Mouse (Mus musculus) forebrain, embryonic 13.5 days (tissue): ENCODE results near the gene Prrg2. TPM values are rescaled to one million over a fixed set of nuclear protein-coding genes. Genes with fewer than 3 reads are reported as not detected.
"Not testable (repeated sequence)": the region's sequence is repeated elsewhere in the genome, so short reads cannot be mapped to it uniquely, and the experiment has no call there.

Experiments
- ATAC-seq: fragments of 200-750 bp; cut with Nextera tagmentation; 2 replicates; pipeline ENCODE4 v1.8.0; 2017
- H3K27ac ChIP-seq: fragments of 300-500 bp; sonication (generic); 2 replicates; pipeline ENCODE4 v1.5.1; 2015; ENCODE audit warnings: inconsistent platforms, mild to moderate bottlenecking, moderate library complexity
- H3K27me3 ChIP-seq: fragments of 300-500 bp; sonication (generic); 2 replicates; pipeline ENCODE4 v1.6.1; 2015; ENCODE audit warnings: mild to moderate bottlenecking, inconsistent platforms
- H3K36me3 ChIP-seq: fragments of 300-500 bp; sonication (generic); 2 replicates; pipeline ENCODE4 v1.6.1; 2015; ENCODE audit warnings: mild to moderate bottlenecking, inconsistent platforms; ENCODE audit not compliant: poor library complexity, severe bottlenecking
- H3K4me1 ChIP-seq: fragments of 300-500 bp; sonication (generic); 2 replicates; pipeline ENCODE4 v1.6.1; 2015; ENCODE audit warnings: inconsistent platforms
- H3K4me2 ChIP-seq: fragments of 300-500 bp; sonication (generic); 2 replicates; pipeline ENCODE4 v1.6.1; 2015; ENCODE audit warnings: inconsistent platforms, mild to moderate bottlenecking, moderate library complexity
- H3K4me3 ChIP-seq: fragments of 300-500 bp; sonication (generic); 2 replicates; pipeline ENCODE4 v1.5.1; 2015; ENCODE audit warnings: mild to moderate bottlenecking, inconsistent platforms
- H3K9ac ChIP-seq: fragments of 300-500 bp; sonication (generic); 2 replicates; pipeline ENCODE4 v1.6.1; 2015; ENCODE audit warnings: mild to moderate bottlenecking, inconsistent platforms
- H3K9me3 ChIP-seq: fragments of 300-500 bp; sonication (generic); replicated peaks from 2 replicates; pipeline ENCODE4 v1.6.1; 2016; ENCODE audit warnings: inconsistent platforms
- WGBS: fragments of 180-500 bp; shearing (Covaris S2); methylation state at CpG from one replicate; pipeline ENCODE4 v1.1.7; 2015; 5-methylcytosine and 5-hydroxymethylcytosine counted together
- polyA plus RNA-seq: library from polyadenylated mRNA; unstranded; fragments of >200 nt; fragmentation: Nextera tagmentation; extraction: Ambion mirVana; gene quantifications from 2 replicates; pipeline ENCODE4 v1.2.1, GENCODE M21; 2015

Gene Prrg2
- polyA plus RNA-seq, 1 experiment from 2014 or later, result 14.8 TPM

- WGBS, result 54% methylated on average over 6 of the region's 6 CpGs
- no peak overlapping the region for H3K4me3 ChIP-seq
- no peak for ATAC-seq
These were observed 35.0 kb upstream of the Prrg2 start for GRCm38 (mm10) chr7:45097479-45097878.

DNA sequence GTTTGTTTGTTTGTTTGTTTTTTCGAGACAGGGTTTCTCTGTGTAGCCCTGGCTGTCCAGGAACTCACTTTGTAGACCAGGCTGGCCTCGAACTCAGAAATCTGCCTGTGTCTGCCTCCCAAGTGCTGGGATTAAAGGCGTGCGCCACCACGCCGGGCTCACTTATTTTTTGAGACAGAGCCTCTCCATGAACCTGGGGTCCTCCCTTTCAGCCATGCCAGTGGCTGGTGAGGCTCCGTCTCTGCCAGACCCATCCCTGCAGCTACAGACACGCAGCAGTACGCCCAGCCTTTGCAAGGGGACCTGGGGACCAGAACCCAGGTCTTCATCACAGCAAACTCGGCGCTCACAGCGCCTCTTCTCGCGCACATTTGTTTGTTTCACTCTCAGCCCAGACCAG, 33.5 kb upstream of the Prrg2 start:
- ATAC-seq, H3K9ac ChIP-seq, H3K27ac ChIP-seq, H3K27me3 ChIP-seq, H3K4me3 ChIP-seq, H3K4me2 ChIP-seq, H3K9me3 ChIP-seq, H3K36me3 ChIP-seq: not testable (repeated sequence)
- peaks cover 17% of the 10 kb centered on the region for H3K4me1 ChIP-seq
- WGBS, result 90% methylated on average over 14 of the region's 14 CpGs

More at GRCm38 (mm10) chr7:45097479-45097878, 35.0 kb upstream of the Prrg2 start:
- Histone ChIP-seq H3K36me3 (no peaks in the 10 kb centered on the region), H3K9ac (no peak overlapping the region), H3K4me2 (no peak overlapping the region), H3K27me3 (no peaks in the 10 kb centered on the region), H3K27ac (no peak overlapping the region), H3K9me3 (no peaks in the 10 kb centered on the region), H3K4me1 (peaks cover 6% of the 10 kb centered on the region; the same call in 1 of the 2 replicates)

GRCm38 (mm10) chr7:45095367-45095766, 32.9 kb upstream of the Prrg2 start:
- no peak overlapping the region for H3K27ac ChIP-seq
- ATAC-seq, result no peak
- no peaks in the 10 kb centered on the region for H3K36me3 ChIP-seq
- H3K4me2 ChIP-seq, result no peak overlapping the region
- no peak overlapping the region for H3K4me3 ChIP-seq
- 87% methylated on average over 6 of the region's 6 CpGs for WGBS
- no peaks in the 10 kb centered on the region for H3K27me3 ChIP-seq
- H3K4me1 ChIP-seq, result peaks cover 19% of the 10 kb centered on the region
- no peak overlapping the region for H3K9ac ChIP-seq
- H3K9me3 ChIP-seq, result no peaks in the 10 kb centered on the region

DNA sequence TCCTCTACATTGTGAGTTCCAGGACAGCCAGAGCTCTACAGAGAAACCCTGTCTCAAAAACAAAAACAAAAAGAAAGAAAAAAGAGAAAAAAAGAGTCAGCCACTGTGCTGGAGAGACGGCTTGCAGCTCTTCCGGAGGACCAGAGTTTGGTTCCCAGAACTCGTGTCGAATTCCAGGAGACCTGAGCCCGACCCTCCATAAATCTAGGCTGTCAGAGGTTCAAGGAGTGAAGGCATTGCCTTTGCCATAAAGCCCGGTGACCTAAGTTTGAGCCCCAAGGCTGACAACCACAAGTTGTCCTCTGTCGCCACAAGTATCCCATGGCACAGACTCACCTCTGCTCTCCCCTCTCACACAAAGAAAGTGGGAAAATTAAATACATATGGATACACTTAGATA, 31.6 kb upstream of the Prrg2 start:
- WGBS, result 80% methylated on average over 7 of the region's 7 CpGs
- ATAC-seq, result no peak

DNA sequence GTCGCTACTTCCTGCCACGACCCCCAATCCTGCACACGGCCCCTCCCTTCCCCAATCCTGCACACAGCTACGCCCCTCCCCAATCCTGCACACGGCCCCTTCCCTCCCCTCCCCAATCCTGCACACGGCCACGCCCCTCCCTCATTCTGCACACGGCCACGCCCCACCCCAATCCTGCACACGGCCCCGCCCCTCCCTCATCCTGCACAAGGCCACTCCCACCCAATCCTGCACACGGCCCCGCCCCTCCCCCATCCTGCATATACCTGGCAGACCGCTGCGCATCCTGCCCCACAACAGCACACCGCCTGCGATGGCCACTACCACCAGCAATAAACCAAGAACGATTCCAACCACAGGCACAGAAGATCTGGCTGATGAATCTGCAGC, 31.0 kb upstream of the Prrg2 start:
- no peak overlapping the region for H3K27ac ChIP-seq
- H3K9me3 ChIP-seq, result no peaks in the 10 kb centered on the region
- 37% methylated on average over 18 of the region's 18 CpGs for WGBS
- no peaks in the 10 kb centered on the region for H3K27me3 ChIP-seq
- no peak for ATAC-seq
- H3K36me3 ChIP-seq, result peaks cover 1% of the 10 kb centered on the region; the same call in 1 of the 2 replicates
- no peak overlapping the region for H3K4me2 ChIP-seq
- H3K4me1 ChIP-seq, result peaks cover 19% of the 10 kb centered on the region
- no peak overlapping the region for H3K9ac ChIP-seq
- H3K4me3 ChIP-seq, result no peak overlapping the region

More for the DNA sequence above, 31.6 kb upstream of the Prrg2 start:
- Histone ChIP-seq H3K4me1 (peaks cover 19% of the 10 kb centered on the region), H3K4me2 (no peak overlapping the region), H3K9me3 (no peaks in the 10 kb centered on the region), H3K27ac (no peak overlapping the region), H3K9ac (no peak overlapping the region), H3K36me3 (no peaks in the 10 kb centered on the region), H3K27me3 (no peaks in the 10 kb centered on the region), H3K4me3 (no peak overlapping the region)

- Histone ChIP-seq H3K4me2 (no peak overlapping the region), H3K36me3 (peaks cover 7% of the 10 kb centered on the region; the same call in 1 of the 2 replicates), H3K27ac (no peak overlapping the region), H3K27me3 (no peaks in the 10 kb centered on the region), H3K9ac (no peak overlapping the region), H3K4me1 (peaks cover 19% of the 10 kb centered on the region), H3K4me3 (no peak overlapping the region), H3K9me3 (no peaks in the 10 kb centered on the region)
- WGBS, result 67% methylated on average over 12 of the region's 12 CpGs
- no peak for ATAC-seq
These were observed 30.5 kb upstream of the Prrg2 start for GRCm38 (mm10) chr7:45092828-45093515.

DNA sequence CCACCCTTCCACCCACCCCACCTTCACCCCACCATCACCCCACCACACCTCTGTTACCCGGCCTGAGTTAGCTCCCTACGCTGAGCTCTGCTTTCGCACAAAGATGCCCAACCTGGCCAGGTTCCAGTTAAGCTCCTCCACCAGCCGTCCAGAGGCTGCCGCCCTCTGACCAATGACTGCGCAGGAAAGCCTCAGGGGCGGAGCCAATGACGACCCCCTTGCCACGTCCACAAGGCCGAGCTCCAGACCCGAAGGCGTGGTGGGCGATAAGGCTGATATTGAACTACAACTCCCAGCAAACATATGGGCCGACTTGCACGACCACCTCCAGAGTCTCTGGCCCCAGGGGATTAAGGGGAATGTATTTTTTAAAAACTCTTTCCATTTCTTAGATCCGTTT, 29.6 kb upstream of the Prrg2 start, which contains the start of gene Rcn3:
Rcn3 (minus strand) TSS at position 174 of the 400 bp plus-strand sequence.
- WGBS, result under 1% methylated on average over 16 of the region's 16 CpGs
- peak; percentile 96 for ATAC-seq

DNA sequence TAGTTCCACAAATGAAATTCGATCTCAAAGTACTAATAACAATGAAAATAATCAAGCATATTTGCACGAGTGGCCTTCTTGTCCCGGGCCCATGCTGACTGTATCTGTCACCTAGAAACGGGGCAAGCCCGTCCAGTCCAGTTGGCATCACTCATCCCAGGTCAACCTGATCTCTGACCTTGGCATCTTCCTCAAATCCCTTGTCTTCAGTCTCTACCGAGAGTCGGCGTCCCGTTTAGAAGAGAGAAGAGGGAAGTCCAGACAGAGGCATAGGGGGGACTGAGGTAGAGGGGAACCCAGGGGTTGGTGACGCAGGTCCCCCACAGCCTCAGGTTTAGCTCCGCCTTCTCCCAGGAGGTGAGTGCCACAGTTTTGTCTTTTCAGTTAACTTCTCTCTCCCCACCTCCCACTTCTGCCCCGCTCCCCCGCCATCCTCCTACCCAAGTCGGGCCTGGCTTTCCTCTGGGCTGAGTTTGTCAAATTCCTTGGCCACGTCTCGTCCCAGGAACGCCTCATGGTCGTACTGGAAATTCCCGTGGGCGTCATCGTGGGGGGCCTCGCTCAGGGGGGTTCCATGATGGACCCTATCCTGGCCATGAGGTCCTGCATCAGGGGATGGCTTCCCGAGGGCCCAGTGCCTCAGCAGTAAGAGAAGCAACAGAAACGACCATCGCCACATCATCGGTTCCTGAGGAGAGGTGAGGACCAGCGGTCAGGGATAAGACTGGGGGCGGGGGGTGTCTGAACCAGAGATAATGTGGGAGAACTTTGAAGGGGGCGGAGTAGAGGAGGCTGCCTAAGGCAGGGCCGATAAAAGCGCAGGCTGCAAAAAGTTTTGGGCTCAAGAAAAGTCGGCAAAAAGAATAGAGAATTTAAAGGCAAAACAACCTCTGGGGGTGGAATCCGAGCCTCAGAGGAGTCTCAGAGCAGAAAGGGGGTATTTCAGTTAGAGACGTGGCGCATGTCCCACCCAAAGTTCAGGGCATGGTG, 28.8 kb upstream of the Prrg2 start:
- H3K27me3 ChIP-seq, result no peaks in the 10 kb centered on the region
- WGBS, result 16% methylated on average over 35 of the region's 35 CpGs
- peak; percentile 61 for ATAC-seq
- H3K9me3 ChIP-seq, result no peaks in the 10 kb centered on the region
- peaks cover 19% of the 10 kb centered on the region for H3K4me1 ChIP-seq
- peak overlapping the region; percentile 66 for H3K4me2 ChIP-seq
- peak overlapping the region; percentile 19; the same call in 1 of the 2 replicates for H3K27ac ChIP-seq
- H3K36me3 ChIP-seq, result peaks cover 23% of the 10 kb centered on the region
- peak overlapping the region; percentile 43 for H3K4me3 ChIP-seq
- H3K9ac ChIP-seq, result peak overlapping the region; percentile 66

More for the DNA sequence above, 29.6 kb upstream of the Prrg2 start, which contains the start of gene Rcn3:
- peak within 1 kb of the TSS; percentile 19; the same call in 1 of the 2 replicates for H3K27ac ChIP-seq
- no peaks in the 10 kb centered on the region for H3K27me3 ChIP-seq
- H3K4me1 ChIP-seq, result peaks cover 19% of the 10 kb centered on the region
- no peaks in the 10 kb centered on the region for H3K9me3 ChIP-seq
- H3K4me2 ChIP-seq, result peak within 1 kb of the TSS; percentile 66
- peak within 1 kb of the TSS; percentile 66 for H3K9ac ChIP-seq
- H3K36me3 ChIP-seq, result peaks cover 15% of the 10 kb centered on the region
- H3K4me3 ChIP-seq, result peak within 1 kb of the TSS; percentile 43

- Histone ChIP-seq H3K4me1 (peaks cover 19% of the 10 kb centered on the region), H3K27ac (no peak overlapping the region), H3K9ac (no peak overlapping the region), H3K4me2 (peak overlapping the region; percentile 66; the same call in 1 of the 2 replicates), H3K9me3 (no peaks in the 10 kb centered on the region), H3K27me3 (no peaks in the 10 kb centered on the region), H3K4me3 (no peak overlapping the region), H3K36me3 (peaks cover 29% of the 10 kb centered on the region)
- WGBS, result 82% methylated on average over 13 of the region's 13 CpGs
- no peak for ATAC-seq
These were observed 27.9 kb upstream of the Prrg2 start for GRCm38 (mm10) chr7:45090251-45090977.

- peaks cover 40% of the 10 kb centered on the region for H3K36me3 ChIP-seq
- 94% methylated on average over 17 of the region's 17 CpGs for WGBS
- no peaks in the 10 kb centered on the region for H3K27me3 ChIP-seq
- no peak overlapping the region for H3K27ac ChIP-seq
- ATAC-seq, result no peak
- H3K4me2 ChIP-seq, result no peak overlapping the region
- H3K9ac ChIP-seq, result no peak overlapping the region
- H3K4me3 ChIP-seq, result no peak overlapping the region
- no peaks in the 10 kb centered on the region for H3K9me3 ChIP-seq
- peaks cover 19% of the 10 kb centered on the region for H3K4me1 ChIP-seq
These were observed 26.1 kb upstream of the Prrg2 start for GRCm38 (mm10) chr7:45088597-45088996.

DNA sequence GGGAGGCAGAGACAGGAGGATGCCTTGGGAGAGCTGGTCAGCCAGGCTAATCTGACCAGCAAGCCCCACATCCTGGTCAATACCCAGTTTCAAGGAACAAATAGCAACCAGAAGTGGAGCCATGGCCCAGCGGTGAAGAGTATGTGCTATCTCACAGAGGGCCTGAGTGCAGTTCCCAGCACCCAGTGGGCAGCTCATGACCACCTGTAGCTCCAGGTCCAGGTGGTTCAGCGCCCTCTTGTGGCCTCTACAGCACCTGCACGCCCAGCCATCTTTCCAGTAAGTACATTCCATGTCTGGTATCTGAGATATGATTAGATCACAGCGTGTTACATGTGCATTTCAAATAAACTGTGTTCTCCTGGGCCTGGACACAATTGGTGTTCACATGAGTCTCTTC, 23.6 kb upstream of the Prrg2 start:
- Histone ChIP-seq H3K27me3 (no peaks in the 10 kb centered on the region), H3K9ac (no peak overlapping the region), H3K27ac (no peak overlapping the region), H3K36me3 (peaks cover 51% of the 10 kb centered on the region), H3K4me1 (peaks cover 3% of the 10 kb centered on the region), H3K4me3 (no peak overlapping the region), H3K9me3 (no peaks in the 10 kb centered on the region), H3K4me2 (no peak overlapping the region)
- 81% methylated on average over 4 of the region's 4 CpGs for WGBS
- no peak for ATAC-seq
